Mouse (Mus musculus): Measurements from ENCODE around the gene Phlda1. TPM values are rescaled to one million over a fixed set of nuclear protein-coding genes. Genes with fewer than 3 reads are reported as not detected.

The Phlda1 gene
- total RNA-seq, 2 experiments from 2014 or later, result 7.2 to 8.2 TPM

- DNase-seq, result no peak
These were observed 21.0 kb downstream of the Phlda1 start for GRCm38 (mm10) chr10:111527057-111527456.

GRCm38 (mm10) chr10:111527613-111528012, 21.5 kb downstream of the Phlda1 start:
- no peak for DNase-seq

GRCm38 (mm10) chr10:111528283-111528682, 22.2 kb downstream of the Phlda1 start:
- no peak for DNase-seq

GRCm38 (mm10) chr10:111530398-111530797, 24.3 kb downstream of the Phlda1 start:
- DNase-seq, result no peak

GRCm38 (mm10) chr10:111534691-111535090, 28.6 kb downstream of the Phlda1 start:
- no peak for DNase-seq

- no peak for DNase-seq
These were observed 31.3 kb downstream of the Phlda1 start for GRCm38 (mm10) chr10:111537410-111537809.

- DNase-seq, result peak; percentile 27
These were observed 33.7 kb downstream of the Phlda1 start for GRCm38 (mm10) chr10:111539724-111540324.

- DNase-seq, result no peak
These were observed 34.6 kb downstream of the Phlda1 start for GRCm38 (mm10) chr10:111540678-111541077.

- no peak for DNase-seq
These were observed 37.0 kb downstream of the Phlda1 start for GRCm38 (mm10) chr10:111543106-111543505.

- DNase-seq, result no peak
These were observed 37.7 kb downstream of the Phlda1 start for GRCm38 (mm10) chr10:111543781-111544260.

GRCm38 (mm10) chr10:111544311-111544710, 38.2 kb downstream of the Phlda1 start:
- DNase-seq, result no peak

GRCm38 (mm10) chr10:111545648-111546047, 39.6 kb downstream of the Phlda1 start:
- DNase-seq, result no peak

- DNase-seq, result no peak
These were observed 41.8 kb downstream of the Phlda1 start for GRCm38 (mm10) chr10:111547881-111548372.

GRCm38 (mm10) chr10:111550075-111550695, 44.1 kb downstream of the Phlda1 start:
- DNase-seq, result peak; percentile 31

GRCm38 (mm10) chr10:111553695-111554094, 47.6 kb downstream of the Phlda1 start:
- DNase-seq, result no peak

- no peak for DNase-seq
These were observed 48.6 kb downstream of the Phlda1 start for GRCm38 (mm10) chr10:111554651-111555050.

- DNase-seq, result no peak
These were observed 52.1 kb downstream of the Phlda1 start for GRCm38 (mm10) chr10:111558211-111558610.

Other genes starting within 250 kb of the Phlda1 start
- gene Bbs10, start 207.6 kb upstream of the Phlda1 start, total RNA-seq (2021), result 1 to 10 TPM; 2.2 to 2.7 TPM
- gene Nap1l1, start 33.1 kb upstream of the Phlda1 start, total RNA-seq (2021), result 10 to 100 TPM; 63.3 to 82.9 TPM